Mouse (Mus musculus) hindbrain, embryonic 16.5 days (tissue): ENCODE results near the gene Gas2l1. TPM values are rescaled to one million over a fixed set of nuclear protein-coding genes. Genes with fewer than 3 reads are reported as not detected.

Experiments used
- ATAC-seq: fragments of 200-750 bp; cut with Nextera tagmentation; 2 replicates; pipeline ENCODE4 v1.8.0; 2017; ENCODE audit warnings: moderate TSS enrichment, moderate library complexity
- H3K27ac ChIP-seq: fragments of 300-500 bp; sonication (generic); 2 replicates; pipeline ENCODE4 v1.5.1; 2014; ENCODE audit warnings: low read depth, mild to moderate bottlenecking, control low read depth, low read length, moderate library complexity
- H3K27me3 ChIP-seq: fragments of 300-500 bp; sonication (generic); replicated peaks from 2 replicates; pipeline ENCODE4 v1.6.1; 2014; ENCODE audit warnings: low read length; ENCODE audit not compliant: control insufficient read depth, insufficient read depth
- H3K36me3 ChIP-seq: fragments of 300-500 bp; sonication (generic); 2 replicates; pipeline ENCODE4 v1.6.1; 2014; ENCODE audit warnings: mild to moderate bottlenecking, low read length, moderate library complexity, mixed read lengths; ENCODE audit not compliant: control insufficient read depth, insufficient read depth
- H3K4me1 ChIP-seq: fragments of 300-500 bp; sonication (generic); 2 replicates; pipeline ENCODE4 v1.6.1; 2014; ENCODE audit warnings: low read depth, low read length; ENCODE audit not compliant: control insufficient read depth, insufficient read depth
- H3K4me2 ChIP-seq: fragments of 300-500 bp; sonication (generic); 2 replicates; pipeline ENCODE4 v1.6.1; 2014; ENCODE audit warnings: mild to moderate bottlenecking, low read length, control low read depth, moderate library complexity
- H3K4me3 ChIP-seq: fragments of 300-500 bp; sonication (generic); 2 replicates; pipeline ENCODE4 v1.5.1; 2014; ENCODE audit warnings: mild to moderate bottlenecking, low read length, control low read depth, moderate library complexity
- H3K9ac ChIP-seq: fragments of 300-500 bp; sonication (generic); 2 replicates; pipeline ENCODE4 v1.6.1; 2014; ENCODE audit warnings: low read depth, mild to moderate bottlenecking, control low read depth, low read length, moderate library complexity
- H3K9me3 ChIP-seq: fragments of 300-500 bp; sonication (generic); 2 replicates; pipeline ENCODE4 v1.6.1; 2014; ENCODE audit warnings: mild to moderate bottlenecking, low read length, moderate library complexity; ENCODE audit not compliant: control insufficient read depth
- WGBS: fragments of 180-500 bp; shearing (Covaris S2); extraction: QIAGEN DNeasy Blood & Tissue Kit; methylation state at CpG from one replicate; pipeline ENCODE4 v1.1.7; 2014; 5-methylcytosine and 5-hydroxymethylcytosine counted together
- polyA plus RNA-seq: library from polyadenylated mRNA; unstranded; fragments of >200 nt; fragmentation: Nextera tagmentation; extraction: Ambion mirVana; gene quantifications from 2 replicates; pipeline ENCODE4 v1.2.1, GENCODE M21; 2015

Gas2l1 gene
- polyA plus RNA-seq, 1 experiment from 2014 or later, result 19.1 TPM

DNA sequence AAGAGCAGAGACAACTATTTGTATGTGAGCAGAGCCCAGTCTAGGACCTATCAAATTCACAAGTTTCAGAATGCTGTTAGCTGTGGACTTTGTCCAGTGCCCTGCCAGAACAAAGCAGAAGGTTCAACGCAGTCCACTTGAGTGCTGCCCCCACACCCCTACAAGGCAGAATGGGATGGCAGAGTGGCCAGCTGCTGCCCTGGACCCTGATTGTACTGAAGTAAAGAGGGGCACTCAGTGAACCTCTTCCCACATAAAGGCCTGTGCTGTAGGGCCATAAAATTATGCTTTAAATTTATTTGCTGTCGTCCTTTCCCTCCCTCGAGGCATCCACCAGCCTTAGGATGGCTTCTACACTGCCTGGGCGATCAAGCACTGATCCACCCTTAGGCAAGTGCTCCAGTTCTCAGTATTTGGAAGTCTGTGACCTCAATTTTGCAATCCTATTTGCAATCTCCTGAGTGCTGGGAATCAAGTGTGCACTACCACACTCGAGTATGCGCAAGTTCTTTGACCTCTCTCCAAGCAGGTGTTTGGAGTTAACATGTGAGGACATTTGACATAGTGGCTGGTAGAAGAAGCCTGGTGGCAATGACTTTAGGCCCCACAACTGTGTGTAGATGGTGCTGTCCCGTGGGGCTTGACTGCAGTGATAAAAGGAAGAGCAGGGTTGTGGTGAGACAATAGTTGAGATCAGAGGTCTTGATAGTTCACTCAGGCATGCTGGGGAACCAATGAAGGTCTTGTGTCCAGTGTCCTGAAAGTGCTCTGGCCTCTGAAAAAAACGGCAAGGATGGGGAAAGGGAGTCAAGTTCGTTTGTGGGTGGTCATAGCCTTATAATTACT, 3.2 kb upstream of the Gas2l1 start:
- peaks cover 15% of the 10 kb centered on the region for H3K4me1 ChIP-seq
- ATAC-seq, result no peak
- H3K4me2 ChIP-seq, result no peak overlapping the region
- no peak overlapping the region for H3K27ac ChIP-seq
- H3K27me3 ChIP-seq, result peaks cover 3% of the 10 kb centered on the region
- H3K4me3 ChIP-seq, result no peak overlapping the region
- peaks cover 47% of the 10 kb centered on the region for H3K36me3 ChIP-seq
- 77% methylated on average over 9 of the region's 9 CpGs for WGBS
- H3K9ac ChIP-seq, result no peak overlapping the region
- no peaks in the 10 kb centered on the region for H3K9me3 ChIP-seq

DNA sequence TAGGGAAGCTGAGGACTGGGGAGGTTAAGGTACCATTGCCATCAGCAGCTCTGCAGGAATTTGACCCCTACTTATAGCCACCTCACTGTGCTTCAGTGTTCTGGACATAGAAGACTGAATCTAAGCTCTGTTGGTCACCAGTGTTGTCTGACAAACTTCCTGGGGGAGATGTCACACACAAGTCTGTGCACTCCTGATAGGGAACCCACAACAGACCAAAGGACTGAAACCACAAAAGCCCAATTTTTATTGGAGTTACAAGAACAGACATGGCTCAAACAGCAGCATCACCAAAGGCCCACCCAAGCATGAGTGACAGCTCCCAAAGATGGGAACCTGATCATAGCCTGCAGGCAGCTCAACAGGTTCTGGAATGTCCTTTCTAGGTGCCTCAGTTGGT, 1.9 kb upstream of the Gas2l1 start:
- Histone ChIP-seq H3K27me3 (peaks cover 16% of the 10 kb centered on the region), H3K27ac (no peak overlapping the region), H3K4me3 (no peak overlapping the region), H3K9me3 (no peaks in the 10 kb centered on the region), H3K4me2 (no peak overlapping the region), H3K9ac (no peak overlapping the region), H3K36me3 (peaks cover 35% of the 10 kb centered on the region), H3K4me1 (peaks cover 28% of the 10 kb centered on the region)
- no peak for ATAC-seq

DNA sequence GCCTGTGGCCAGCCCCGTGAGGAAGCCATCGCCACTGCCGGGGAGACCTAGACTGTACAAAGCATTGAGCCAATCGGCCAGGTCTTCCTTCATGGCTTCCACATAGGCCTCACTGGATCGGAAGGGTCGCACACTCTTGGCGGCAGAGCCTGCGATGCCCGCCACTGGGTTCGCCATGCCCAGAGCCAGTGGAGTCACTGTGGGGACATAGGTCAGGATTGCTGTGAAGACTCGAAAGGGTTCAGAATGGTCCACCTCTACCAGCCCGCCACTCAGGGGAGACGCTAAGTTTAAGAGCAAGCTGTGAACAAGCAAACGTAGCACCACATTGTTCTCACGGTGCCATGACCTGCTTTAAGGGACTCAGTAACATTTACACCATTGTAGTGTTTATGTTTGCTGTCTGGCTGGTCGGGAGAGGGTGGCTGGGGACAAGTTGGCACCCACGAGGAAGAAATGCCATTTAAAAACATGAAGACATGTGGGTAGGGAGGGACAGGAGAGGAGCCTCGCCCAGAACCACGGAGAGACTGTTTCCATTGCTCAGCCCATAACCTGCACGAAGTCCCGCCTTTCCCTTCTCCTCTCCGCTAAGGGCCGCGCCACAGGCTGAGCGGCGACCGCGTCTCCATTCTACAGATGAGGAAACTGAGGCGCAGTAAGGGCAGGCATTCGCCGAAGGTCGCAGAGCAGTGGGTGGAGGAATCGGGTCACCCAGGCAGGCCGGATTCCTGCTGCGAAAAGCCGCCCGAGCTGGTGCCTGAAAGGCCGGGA, 658 bp downstream of the Gas2l1 start:
- ATAC-seq, result 0 out of 2 replicates have a peak, but pooled peaks have one; percentile 0
- Histone ChIP-seq H3K4me2 (peak overlapping the region; percentile 90), H3K4me1 (peaks cover 40% of the 10 kb centered on the region), H3K27me3 (peaks cover 36% of the 10 kb centered on the region), H3K27ac (no peak overlapping the region), H3K36me3 (peaks cover 22% of the 10 kb centered on the region), H3K9me3 (no peaks in the 10 kb centered on the region), H3K9ac (peak overlapping the region; percentile 73), H3K4me3 (peak overlapping the region; percentile 64)
- WGBS, result 12% methylated on average over 38 of the region's 38 CpGs

DNA sequence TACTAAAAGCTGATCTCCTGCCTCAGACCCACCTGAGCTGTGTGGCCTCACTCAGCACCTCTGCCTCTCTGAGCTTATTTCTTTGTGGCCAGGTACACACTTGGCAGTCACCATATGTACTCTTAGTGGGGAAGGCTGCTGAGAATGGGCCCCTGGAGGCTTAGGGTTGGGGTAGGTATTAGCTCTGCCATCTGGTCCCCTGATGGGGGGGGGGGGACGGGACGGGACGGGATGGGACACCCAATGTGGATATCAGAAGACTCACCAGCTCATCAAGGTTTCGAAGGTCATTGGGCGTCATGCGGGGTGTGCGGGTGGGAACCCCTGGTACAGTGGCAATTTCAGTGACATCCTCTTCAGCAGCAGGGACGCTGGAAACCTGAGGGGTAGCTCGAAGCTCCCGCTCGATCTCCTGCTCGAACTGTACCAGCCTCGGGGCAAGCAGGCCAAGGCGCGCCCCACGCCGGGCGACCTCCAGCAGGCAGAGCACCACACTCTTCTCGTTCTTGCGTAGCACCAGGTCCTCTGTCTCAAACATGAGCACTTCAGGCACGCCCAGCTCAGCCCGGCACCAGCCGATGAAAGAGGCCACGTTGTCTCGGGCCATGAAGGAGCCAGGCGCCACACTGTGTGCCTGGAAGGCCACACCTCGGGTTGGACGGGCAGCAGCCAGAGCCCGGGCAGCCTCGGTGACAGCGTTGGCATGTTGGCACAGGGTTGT, 1.4 kb downstream of the Gas2l1 start:
- H3K4me2 ChIP-seq, result peak overlapping the region; percentile 90
- H3K36me3 ChIP-seq, result peaks cover 14% of the 10 kb centered on the region
- H3K9ac ChIP-seq, result peak overlapping the region; percentile 73
- H3K27me3 ChIP-seq, result peaks cover 41% of the 10 kb centered on the region
- H3K9me3 ChIP-seq, result no peaks in the 10 kb centered on the region
- no peak for ATAC-seq
- H3K27ac ChIP-seq, result no peak overlapping the region
- WGBS, result 50% methylated on average over 31 of the region's 31 CpGs
- H3K4me3 ChIP-seq, result peak overlapping the region; percentile 64
- H3K4me1 ChIP-seq, result peaks cover 41% of the 10 kb centered on the region

DNA sequence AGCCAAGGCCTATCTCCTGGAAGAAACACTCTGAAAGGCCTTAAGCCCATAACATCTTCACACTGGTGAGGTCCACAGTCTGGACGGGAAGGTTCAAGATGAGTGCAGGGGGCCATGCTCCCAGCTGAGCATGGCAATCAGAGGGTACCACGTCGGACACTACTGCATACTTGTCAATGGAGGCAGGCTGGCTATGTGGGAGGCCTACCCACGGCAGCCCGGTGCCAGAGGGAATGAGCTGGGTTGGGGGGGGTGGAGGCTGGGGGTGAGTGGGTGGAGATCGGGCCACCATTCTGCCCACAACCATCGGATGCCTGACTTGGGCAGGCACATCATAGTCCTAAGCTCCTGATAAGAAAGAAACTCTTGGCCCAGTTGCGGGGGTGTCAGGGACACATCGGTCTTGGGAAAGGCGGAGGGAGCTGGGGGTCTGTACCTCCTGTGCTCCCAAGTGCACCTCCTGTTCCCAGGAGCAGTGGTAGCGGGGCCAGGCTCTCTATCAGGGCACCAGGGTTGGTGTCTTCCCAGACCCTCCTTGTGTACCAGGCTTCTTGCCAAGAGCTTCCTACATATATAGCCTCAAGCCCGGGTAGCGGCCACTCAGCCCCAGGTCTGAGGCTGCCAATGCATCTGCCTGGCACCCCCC, 2.1 kb downstream of the Gas2l1 start:
- H3K4me3 ChIP-seq, result 0 out of 2 replicates have a peak overlapping the region, but pooled peaks have one; percentile 6
- H3K9ac ChIP-seq, result no peak overlapping the region
- H3K36me3 ChIP-seq, result peaks cover 7% of the 10 kb centered on the region
- H3K27ac ChIP-seq, result no peak overlapping the region
- H3K27me3 ChIP-seq, result peaks cover 43% of the 10 kb centered on the region
- ATAC-seq, result no peak
- peak overlapping the region; percentile 90; the same call in 1 of the 2 replicates for H3K4me2 ChIP-seq
- WGBS, result 66% methylated on average over 13 of the region's 13 CpGs
- H3K9me3 ChIP-seq, result no peaks in the 10 kb centered on the region
- peaks cover 45% of the 10 kb centered on the region for H3K4me1 ChIP-seq

DNA sequence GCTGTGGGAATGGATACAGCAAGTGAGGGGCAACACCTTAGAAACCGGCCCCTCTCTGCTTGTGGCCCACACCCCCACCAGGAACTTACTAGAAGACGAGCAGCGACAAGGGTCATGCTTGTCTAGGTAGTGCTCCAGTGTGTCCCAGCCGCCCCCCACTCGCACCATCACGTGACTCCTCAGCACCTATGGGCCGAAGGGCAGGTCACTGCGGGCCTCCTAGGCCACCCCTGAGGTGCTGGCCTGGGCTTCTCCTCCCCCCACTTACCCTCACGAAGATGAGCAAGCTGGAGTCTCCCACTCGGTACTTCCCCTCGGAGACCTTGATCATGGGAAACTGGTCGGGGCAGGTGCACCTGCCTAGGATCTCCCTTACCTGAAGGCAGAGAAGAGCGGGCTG, 2.8 kb downstream of the Gas2l1 start:
- H3K36me3 ChIP-seq, result 0 out of 2 replicates have a peak, but pooled peaks cover 4% of the 10 kb centered on the region
- no peak overlapping the region for H3K27ac ChIP-seq
- peaks cover 48% of the 10 kb centered on the region for H3K4me1 ChIP-seq
- ATAC-seq, result no peak
- peak overlapping the region; percentile 60 for H3K4me2 ChIP-seq
- H3K9me3 ChIP-seq, result no peaks in the 10 kb centered on the region
- WGBS, result 20% methylated on average over 13 of the region's 13 CpGs
- H3K27me3 ChIP-seq, result peaks cover 44% of the 10 kb centered on the region
- peak overlapping the region; percentile 33 for H3K4me3 ChIP-seq
- no peak overlapping the region for H3K9ac ChIP-seq

DNA sequence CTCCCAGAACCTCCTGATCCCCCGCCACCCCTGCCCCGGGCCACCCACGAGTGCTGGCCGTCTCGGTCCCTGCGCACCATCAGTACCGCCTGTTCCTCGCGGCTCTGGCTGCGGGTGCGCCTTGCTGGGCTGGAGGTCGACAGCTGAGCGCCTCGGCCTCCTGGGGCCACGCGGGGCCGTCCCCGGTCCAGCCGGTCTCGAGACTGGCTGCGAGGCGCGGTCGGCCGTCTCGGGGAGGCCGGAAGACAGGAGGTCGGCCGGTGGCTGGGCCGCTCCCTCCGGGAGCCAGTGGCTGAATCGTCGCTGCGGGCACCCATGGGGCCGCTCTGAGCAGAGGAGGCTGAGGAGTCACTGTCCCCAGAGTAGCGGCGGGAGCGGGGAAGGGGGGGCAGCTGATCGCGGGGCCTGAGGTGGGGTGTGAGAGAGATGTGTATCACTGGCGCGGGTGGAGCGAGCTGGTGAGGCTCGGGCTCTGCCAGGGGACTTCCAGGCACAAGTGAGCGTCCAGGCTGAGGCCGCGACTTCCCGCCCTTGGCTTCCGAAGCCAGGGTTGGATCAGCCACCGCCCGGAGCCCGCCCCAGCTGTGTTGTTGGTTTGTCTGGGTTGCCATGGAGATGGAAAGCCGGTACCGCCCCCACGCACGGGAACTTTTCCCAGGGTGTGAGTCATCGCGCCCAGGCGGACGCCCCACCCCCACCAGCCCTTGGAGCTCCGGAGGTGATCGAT, 3.6 kb downstream of the Gas2l1 start:
- H3K9me3 ChIP-seq, result no peaks in the 10 kb centered on the region
- ATAC-seq, result peak; percentile 1; the same call in 1 of the 2 replicates
- H3K36me3 ChIP-seq, result 0 out of 2 replicates have a peak, but pooled peaks cover 4% of the 10 kb centered on the region
- no peak overlapping the region for H3K27ac ChIP-seq
- H3K27me3 ChIP-seq, result peaks cover 51% of the 10 kb centered on the region
- 7% methylated on average over 60 of the region's 62 CpGs for WGBS
- peak overlapping the region; percentile 60 for H3K4me2 ChIP-seq
- H3K9ac ChIP-seq, result peak overlapping the region; percentile 44
- peak overlapping the region; percentile 33 for H3K4me3 ChIP-seq
- H3K4me1 ChIP-seq, result peaks cover 48% of the 10 kb centered on the region

DNA sequence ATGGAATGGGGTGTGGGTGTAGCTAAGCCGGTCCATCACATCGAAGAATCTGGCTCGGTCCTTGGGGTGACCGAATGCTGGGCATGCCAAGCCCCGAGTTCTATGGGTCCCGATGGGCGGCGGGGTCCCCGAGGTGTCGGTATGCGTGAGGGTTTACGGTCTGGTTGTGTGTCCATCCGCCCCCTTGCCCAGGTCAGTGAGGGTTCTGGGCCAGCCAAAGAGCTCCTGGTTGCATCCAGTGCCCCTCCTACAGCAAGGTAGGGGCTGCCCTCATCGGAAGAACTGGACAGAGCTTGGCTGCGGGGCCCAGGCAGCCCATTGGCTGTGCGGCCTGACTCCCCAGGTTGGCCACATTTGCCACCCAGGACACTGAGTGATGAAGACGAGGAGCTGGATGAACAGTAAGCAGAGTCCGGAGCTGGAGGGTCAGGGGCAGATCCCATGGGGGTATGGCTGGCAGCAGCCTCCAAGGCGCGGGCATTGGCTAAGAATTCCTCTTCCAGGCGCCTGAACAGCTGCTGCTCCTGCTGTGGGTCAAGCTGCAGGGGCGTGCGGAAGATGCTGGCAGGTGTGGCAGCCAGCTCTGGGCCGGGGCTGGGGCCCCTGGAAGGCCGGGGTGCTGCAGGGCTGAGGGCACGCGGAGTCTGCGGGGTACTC, 4.2 kb downstream of the Gas2l1 start:
- Histone ChIP-seq H3K9ac (no peak overlapping the region; the same call in 1 of the 2 replicates), H3K27me3 (peaks cover 54% of the 10 kb centered on the region)

More for the DNA sequence above, 4.2 kb downstream of the Gas2l1 start:
- Histone ChIP-seq H3K36me3 (0 out of 2 replicates have a peak, but pooled peaks cover 4% of the 10 kb centered on the region), H3K4me3 (peak overlapping the region; percentile 33; the same call in 1 of the 2 replicates), H3K27ac (no peak overlapping the region), H3K9me3 (no peaks in the 10 kb centered on the region), H3K4me1 (peaks cover 48% of the 10 kb centered on the region), H3K4me2 (peak overlapping the region; percentile 60)
- WGBS, result 54% methylated on average over 26 of the region's 28 CpGs
- ATAC-seq, result no peak
